Mouse (Mus musculus) neural tube, embryonic 11.5 days (tissue): Measurements from ENCODE around the gene Ttc23. TPM values are rescaled to one million over a fixed set of nuclear protein-coding genes. Genes with fewer than 3 reads are reported as not detected.
A peak's percentile ranks its signal among the peaks of the same experiment; 100 is the strongest.

Experiments
- ATAC-seq: fragments of 200-750 bp; cut with Nextera tagmentation; 2 replicates; pipeline ENCODE4 v1.8.0; 2017; ENCODE audit warnings: moderate number of reproducible peaks, mild to moderate bottlenecking, moderate TSS enrichment, moderate library complexity; ENCODE audit not compliant: insufficient read depth, low FRiP score, low TSS enrichment
- DNase-seq: peaks from one replicate; pipeline ENCODE4 v3.0.0-alpha.2; 2015; ENCODE audit warnings: low spot score
- H3K27ac ChIP-seq: fragments of 300-500 bp; sonication (generic); 2 replicates; pipeline ENCODE4 v1.5.1; 2014; ENCODE audit warnings: low read depth, mild to moderate bottlenecking, low read length
- H3K27me3 ChIP-seq: fragments of 300-500 bp; sonication (generic); 2 replicates; pipeline ENCODE4 v1.6.1; 2014; ENCODE audit warnings: mild to moderate bottlenecking, low read length, mixed read lengths; ENCODE audit not compliant: control insufficient read depth, insufficient read depth
- H3K36me3 ChIP-seq: fragments of 300-500 bp; sonication (generic); 2 replicates; pipeline ENCODE4 v1.6.1; 2014; ENCODE audit warnings: mild to moderate bottlenecking, low read length, moderate library complexity, mixed read lengths; ENCODE audit not compliant: control insufficient read depth, insufficient read depth
- H3K4me1 ChIP-seq: fragments of 300-500 bp; sonication (generic); 2 replicates; pipeline ENCODE4 v1.6.1; 2014; ENCODE audit warnings: low read length, mixed read lengths; ENCODE audit not compliant: control insufficient read depth, insufficient read depth
- H3K4me2 ChIP-seq: fragments of 300-500 bp; sonication (generic); 2 replicates; pipeline ENCODE4 v1.6.1; 2014; ENCODE audit warnings: low read depth, mild to moderate bottlenecking, moderate library complexity
- H3K4me3 ChIP-seq: fragments of 300-500 bp; sonication (generic); 2 replicates; pipeline ENCODE4 v1.5.1; 2014; ENCODE audit warnings: low read depth, low read length
- H3K9ac ChIP-seq: fragments of 300-500 bp; sonication (generic); 2 replicates; pipeline ENCODE4 v1.6.1; 2014; ENCODE audit warnings: mild to moderate bottlenecking, low read length
- H3K9me3 ChIP-seq: fragments of 300-500 bp; sonication (generic); 2 replicates; pipeline ENCODE4 v1.6.1; 2016; ENCODE audit warnings: low read length; ENCODE audit not compliant: control insufficient read depth
- WGBS: fragments of 180-500 bp; shearing (Covaris S2); extraction: QIAGEN DNeasy Blood & Tissue Kit; methylation state at CpG from one replicate; pipeline ENCODE4 v1.1.7; 2014; 5-methylcytosine and 5-hydroxymethylcytosine counted together
- polyA plus RNA-seq: library from polyadenylated mRNA; unstranded; fragments of >200 nt; fragmentation: Nextera tagmentation; extraction: Ambion mirVana; gene quantifications from 2 replicates; pipeline ENCODE4 v1.2.1, GENCODE M21; 2014

Ttc23 gene
- 35.4 and 41.0 TPM in 2 replicates for polyA plus RNA-seq

DNA sequence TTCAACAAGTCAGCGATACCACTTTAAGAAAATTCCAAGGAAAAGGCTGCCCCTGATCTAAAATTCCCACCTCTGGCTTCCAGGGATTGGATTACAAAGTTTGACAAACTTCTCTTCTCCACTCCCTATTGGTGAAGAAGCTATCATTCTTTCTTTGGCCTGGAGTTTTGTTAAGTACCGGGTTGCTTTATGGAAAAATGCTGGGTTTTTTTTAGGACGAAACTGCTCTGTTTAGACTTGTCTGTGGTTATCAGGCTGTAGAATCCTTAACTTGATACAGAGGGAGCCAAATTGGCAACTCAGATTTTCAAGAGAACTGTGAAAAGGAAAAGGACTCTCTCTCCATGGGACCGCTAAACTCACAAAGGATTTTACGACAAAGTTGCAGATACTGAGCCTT lies at the start of gene Ttc23:
TSS of gene Ttc23 (plus strand) at position 134 of the 400 bp plus-strand sequence.
- Histone ChIP-seq H3K27ac (no peak within 1 kb of the TSS; the same call in 1 of the 2 replicates), H3K36me3 (no peaks in the 10 kb centered on the region), H3K4me1 (peaks cover 5% of the 10 kb centered on the region; the same call in 1 of the 2 replicates), H3K9me3 (no peaks in the 10 kb centered on the region), H3K9ac (peak within 1 kb of the TSS; percentile 62), H3K27me3 (no peaks in the 10 kb centered on the region), H3K4me2 (peak within 1 kb of the TSS; percentile 62), H3K4me3 (peak within 1 kb of the TSS; percentile 53)
- ATAC-seq, result no peak
- peak; percentile 36 for DNase-seq
- WGBS, result 1% methylated on average over 5 of the region's 5 CpGs

- ATAC-seq, result no peak
- Histone ChIP-seq H3K27me3 (no peaks in the 10 kb centered on the region), H3K9ac (no peak overlapping the region), H3K4me1 (no peaks in the 10 kb centered on the region), H3K36me3 (no peaks in the 10 kb centered on the region), H3K4me2 (no peak overlapping the region), H3K9me3 (no peaks in the 10 kb centered on the region), H3K4me3 (no peak overlapping the region), H3K27ac (no peak overlapping the region)
- WGBS, result 75% methylated on average over 3 of the region's 3 CpGs
- DNase-seq, result no peak
These were observed 49.2 kb upstream of the Ttc23 start for GRCm38 (mm10) chr7:67598050-67598449.

DNA sequence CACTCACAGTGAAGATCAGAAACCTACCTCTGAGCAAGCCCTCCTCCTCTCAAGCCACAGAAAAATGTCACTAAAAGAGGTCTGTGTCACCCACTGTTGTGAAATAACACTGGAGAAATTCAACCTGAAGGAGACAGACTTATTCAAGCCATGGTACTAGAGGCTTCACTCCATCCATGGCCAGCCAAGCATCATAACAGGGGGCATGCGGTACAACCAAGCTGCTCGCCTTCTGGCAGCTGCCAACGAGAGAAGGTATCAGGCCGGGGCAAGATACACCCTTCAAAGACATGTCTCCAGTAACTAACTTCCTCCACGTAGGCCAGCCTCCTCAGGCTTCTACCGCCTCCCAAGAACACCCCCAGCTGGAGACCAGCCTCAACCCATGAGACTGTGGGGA lies 42.1 kb upstream of the Ttc23 start:
- Histone ChIP-seq H3K27ac (no peak overlapping the region), H3K4me2 (no peak overlapping the region), H3K9me3 (no peaks in the 10 kb centered on the region), H3K9ac (no peak overlapping the region), H3K36me3 (no peaks in the 10 kb centered on the region), H3K27me3 (no peaks in the 10 kb centered on the region), H3K4me1 (no peaks in the 10 kb centered on the region), H3K4me3 (no peak overlapping the region)
- DNase-seq, result no peak
- no peak for ATAC-seq
- 94% methylated on average over 6 of the region's 6 CpGs for WGBS

DNA sequence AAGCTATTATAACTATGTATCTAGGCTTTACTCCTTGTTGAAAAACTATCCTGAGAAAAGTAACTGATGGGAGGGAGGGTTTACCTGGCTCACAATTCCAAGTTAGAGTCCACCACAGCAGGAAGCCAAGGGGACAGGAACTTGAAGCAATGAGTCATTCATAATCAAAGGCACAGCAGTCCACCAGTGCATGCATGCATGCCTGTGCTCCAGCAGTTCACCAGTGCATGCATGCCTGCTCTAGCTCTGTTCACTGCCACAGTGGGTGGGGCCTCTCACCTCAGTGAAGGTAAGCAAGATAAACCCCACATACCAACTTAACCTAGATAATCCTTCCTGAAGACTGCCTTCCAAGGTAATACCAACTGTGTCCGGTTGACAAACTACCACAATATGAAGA lies 41.0 kb upstream of the Ttc23 start:
- no peak for DNase-seq
- Histone ChIP-seq H3K27ac (no peak overlapping the region), H3K4me1 (no peaks in the 10 kb centered on the region), H3K4me3 (no peak overlapping the region), H3K36me3 (no peaks in the 10 kb centered on the region), H3K27me3 (no peaks in the 10 kb centered on the region), H3K4me2 (no peak overlapping the region), H3K9ac (no peak overlapping the region), H3K9me3 (no peaks in the 10 kb centered on the region)
- no peak for ATAC-seq
- WGBS, result 100% methylated on average over 1 of the region's 1 CpGs

DNA sequence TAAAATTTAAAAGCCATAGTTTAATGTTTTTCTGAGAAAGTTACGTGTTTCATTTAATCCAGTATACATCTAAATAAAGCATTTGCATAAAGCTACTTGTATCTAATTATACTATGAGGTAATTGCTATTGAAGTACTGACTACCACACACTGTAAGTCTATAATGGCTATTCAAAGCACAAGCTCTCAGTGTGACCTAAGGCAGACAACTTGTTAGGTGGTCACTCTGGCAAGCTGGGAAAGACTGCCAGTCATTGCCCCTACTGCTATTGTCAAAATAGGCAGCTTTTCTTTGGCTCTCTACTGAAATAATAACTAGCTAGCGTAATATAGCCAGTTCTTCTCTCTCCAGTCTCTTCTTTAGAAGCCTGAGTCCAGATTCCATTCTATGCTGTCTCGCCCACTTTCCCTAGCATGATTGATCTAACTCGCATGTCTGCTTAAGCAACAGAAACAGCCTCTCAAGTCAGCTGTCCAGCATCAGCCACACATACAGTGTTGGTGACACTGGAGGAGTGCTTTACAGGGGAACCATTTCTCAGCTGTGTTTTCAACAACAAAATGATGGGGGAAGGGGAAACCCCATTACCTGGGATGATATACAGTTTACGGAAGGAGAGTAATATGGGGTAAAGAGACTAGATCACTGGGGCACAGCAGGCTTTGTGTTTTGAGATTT lies 39.4 kb upstream of the Ttc23 start:
- ATAC-seq (no peak), DNase-seq (no peak)
- no peak overlapping the region for H3K4me2 ChIP-seq
- H3K27me3 ChIP-seq, result no peaks in the 10 kb centered on the region
- H3K9me3 ChIP-seq, result no peaks in the 10 kb centered on the region
- no peak overlapping the region for H3K27ac ChIP-seq
- H3K4me1 ChIP-seq, result no peaks in the 10 kb centered on the region
- H3K4me3 ChIP-seq, result no peak overlapping the region
- no peaks in the 10 kb centered on the region for H3K36me3 ChIP-seq
- WGBS, result 69% methylated on average over 5 of the region's 5 CpGs
- H3K9ac ChIP-seq, result no peak overlapping the region

DNA sequence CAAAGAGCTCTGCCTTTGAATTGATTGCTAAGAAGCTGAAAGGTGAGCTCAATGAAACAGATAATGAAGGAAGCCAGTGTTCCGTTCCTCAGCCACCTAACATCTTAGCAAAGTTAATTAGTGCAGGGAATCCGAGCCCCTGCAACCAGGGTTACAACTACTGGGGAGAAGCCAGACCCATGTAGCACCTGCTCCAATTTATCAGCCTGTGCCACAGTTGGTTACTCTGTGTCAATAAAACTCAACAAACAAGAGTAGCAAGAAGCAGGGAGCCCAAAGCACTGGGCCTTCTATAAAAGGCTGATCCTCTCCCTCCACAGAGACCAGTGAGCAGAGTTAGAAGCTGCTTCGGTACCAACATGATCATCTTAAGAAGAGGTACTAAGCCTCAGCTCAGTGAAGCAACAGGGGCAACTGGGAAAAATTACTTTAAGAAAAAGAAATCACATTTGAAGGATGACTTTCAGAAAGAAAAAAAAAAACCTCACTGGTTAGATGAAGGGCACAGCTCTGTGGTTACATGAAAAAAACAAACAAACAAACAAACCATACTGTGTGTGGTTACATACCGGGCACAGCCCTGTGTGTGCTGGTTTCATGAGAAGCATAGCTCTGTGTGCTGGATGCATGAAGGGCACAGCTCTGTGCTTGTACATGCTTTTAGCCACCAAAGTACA lies 38.7 kb upstream of the Ttc23 start:
- ATAC-seq, result no peak
- H3K27me3 ChIP-seq, result no peaks in the 10 kb centered on the region
- no peak overlapping the region for H3K4me3 ChIP-seq
- no peaks in the 10 kb centered on the region for H3K4me1 ChIP-seq
- DNase-seq, result no peak
- no peaks in the 10 kb centered on the region for H3K36me3 ChIP-seq
- H3K4me2 ChIP-seq, result no peak overlapping the region
- H3K27ac ChIP-seq, result no peak overlapping the region
- H3K9ac ChIP-seq, result no peak overlapping the region
- H3K9me3 ChIP-seq, result no peaks in the 10 kb centered on the region
- 32% methylated on average over 4 of the region's 4 CpGs for WGBS

DNA sequence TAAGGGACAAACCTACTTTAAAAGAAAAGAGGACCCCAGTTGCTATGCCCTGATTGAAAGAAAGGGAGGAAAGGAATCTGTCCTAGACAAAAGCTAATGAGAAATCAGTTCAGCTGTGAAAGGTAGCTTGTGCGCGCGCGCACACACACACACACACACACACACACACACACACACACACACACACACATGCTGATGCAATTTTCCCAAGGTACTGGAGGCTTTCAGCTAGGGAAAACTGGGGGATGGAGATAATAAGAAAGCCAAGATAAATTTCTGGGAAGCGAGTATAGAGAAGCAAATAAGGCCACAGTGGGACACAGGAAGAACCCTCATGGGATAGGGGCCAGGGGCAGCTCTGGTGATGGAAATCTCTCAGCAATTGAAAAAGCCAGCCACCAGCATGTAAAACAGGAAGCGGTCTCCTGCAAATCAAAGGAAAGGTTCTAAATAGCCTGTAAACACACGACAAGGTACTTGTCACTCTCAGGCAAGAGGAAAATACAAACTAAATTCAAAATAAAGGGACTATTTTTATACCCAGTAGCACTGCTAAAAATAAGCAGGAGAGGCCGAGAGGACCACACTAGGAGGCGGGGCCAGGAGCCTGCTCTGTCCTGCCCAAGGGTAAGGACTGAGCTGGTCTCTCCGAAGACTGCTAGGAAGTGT lies 33.3 kb upstream of the Ttc23 start:
- Histone ChIP-seq H3K27ac (no peak overlapping the region), H3K9ac (no peak overlapping the region), H3K4me2 (no peak overlapping the region), H3K9me3 (no peaks in the 10 kb centered on the region), H3K27me3 (no peaks in the 10 kb centered on the region), H3K4me3 (no peak overlapping the region), H3K36me3 (no peaks in the 10 kb centered on the region), H3K4me1 (no peaks in the 10 kb centered on the region)
- no peak for DNase-seq
- 65% methylated on average over 10 of the region's 10 CpGs for WGBS
- no peak for ATAC-seq

DNA sequence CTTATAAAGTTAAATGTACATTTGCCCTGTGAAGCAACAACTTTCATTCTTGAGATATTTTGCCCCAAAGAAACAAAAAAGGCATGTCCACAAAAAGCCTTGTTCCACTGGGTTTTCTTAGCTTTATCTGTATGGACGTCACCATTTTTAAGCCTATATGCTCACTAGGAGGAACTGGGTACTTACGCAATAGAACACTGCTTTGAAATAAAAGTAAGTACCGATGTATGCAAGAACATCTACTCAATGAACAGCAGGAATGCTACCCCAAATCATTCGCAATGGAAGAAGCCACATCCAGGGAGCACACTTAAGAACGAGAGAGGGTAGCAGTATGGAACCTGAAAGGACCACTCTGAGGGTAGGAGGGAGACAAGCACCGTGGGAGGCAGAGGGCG lies 32.7 kb upstream of the Ttc23 start:
- Histone ChIP-seq H3K4me2 (no peak overlapping the region), H3K27me3 (no peaks in the 10 kb centered on the region), H3K4me1 (no peaks in the 10 kb centered on the region), H3K4me3 (no peak overlapping the region), H3K9ac (no peak overlapping the region), H3K27ac (no peak overlapping the region), H3K9me3 (no peaks in the 10 kb centered on the region), H3K36me3 (no peaks in the 10 kb centered on the region)
- 87% methylated on average over 7 of the region's 7 CpGs for WGBS
- no peak for ATAC-seq
- no peak for DNase-seq
